Mouse (Mus musculus): ENCODE results near the gene Mtmr10. TPM values are rescaled to one million over a fixed set of nuclear protein-coding genes. Genes with fewer than 3 reads are reported as not detected.

The Mtmr10 gene
- 10 to 100 TPM in 1 of 2 experiments, 1 to 10 TPM in 1; 9.6 to 12.6 TPM for polyA plus RNA-seq (2017; shearing (Covaris generic))

DNA sequence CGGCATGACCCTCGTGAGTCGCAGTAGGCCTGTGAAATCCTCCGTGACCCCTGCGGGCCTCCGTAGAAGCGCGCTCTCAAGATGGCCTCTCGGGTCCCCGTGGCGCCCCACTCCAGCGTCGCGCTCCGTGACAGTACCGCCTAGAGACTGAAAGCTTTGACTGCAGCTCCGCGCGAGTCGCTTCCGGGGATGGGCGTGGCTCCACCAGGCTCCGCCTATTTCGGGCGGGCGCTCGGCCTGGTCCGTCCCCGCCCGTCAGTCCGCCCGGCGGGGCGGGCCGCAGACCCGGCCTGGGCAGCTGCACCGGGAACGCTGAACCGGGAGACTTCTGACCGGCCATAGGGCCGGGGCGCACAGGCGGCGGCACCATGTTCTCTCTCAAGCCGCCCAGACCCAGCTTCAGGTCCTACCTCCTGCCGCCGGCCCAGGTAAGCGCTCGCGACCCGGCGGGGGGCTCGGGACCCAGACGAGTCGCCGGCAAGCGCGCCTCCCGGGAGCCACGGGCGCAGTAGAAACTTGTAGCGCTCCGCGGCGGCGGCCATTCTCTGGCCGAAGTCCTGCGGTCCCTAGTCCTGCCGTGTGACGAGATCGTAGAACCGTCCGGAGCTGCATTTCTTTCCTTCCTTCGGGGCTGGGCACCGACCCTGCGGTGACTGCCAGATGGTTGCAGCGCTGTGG is at the start of gene Mtmr10:
Gene Mtmr10, plus strand, starts transcription at position 240 of the 678 bp plus-strand sequence.

DNA sequence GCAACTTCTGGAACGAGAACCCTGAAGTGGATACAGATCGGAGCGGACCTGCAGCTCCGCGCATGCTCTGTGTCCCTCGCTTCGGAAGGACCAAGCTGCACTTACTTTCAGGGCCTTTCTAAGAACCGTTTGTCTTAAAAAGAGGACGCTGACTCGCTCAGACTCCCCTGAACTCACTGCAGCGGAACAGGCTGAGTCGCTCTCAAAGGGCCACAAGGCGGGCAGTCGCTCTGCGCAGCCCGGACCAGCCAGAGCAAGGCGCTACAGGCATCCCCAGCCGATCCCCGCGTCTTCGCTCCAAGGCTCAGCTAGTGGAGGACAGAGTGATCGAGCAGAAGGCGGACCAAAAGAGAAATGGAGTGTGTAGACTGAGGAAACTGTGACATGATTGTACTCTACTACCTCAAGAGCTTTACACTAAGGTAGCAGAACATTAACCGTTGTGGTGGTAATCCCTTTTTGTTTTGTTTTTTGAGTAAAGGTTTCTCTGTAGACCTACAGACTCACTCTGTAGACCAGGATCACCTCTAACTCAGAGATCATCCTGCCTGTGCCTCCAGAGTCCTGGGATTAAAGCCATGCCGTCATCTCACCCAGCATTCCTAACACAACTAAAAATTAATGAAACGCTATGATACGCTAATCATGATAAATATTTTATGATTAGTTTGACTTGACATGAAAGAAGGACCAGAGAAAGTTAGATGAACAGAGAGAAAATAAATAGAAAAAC is 86.5 kb downstream of the Mtmr10 start, which contains the start of gene Fan1:
Gene Fan1, minus strand, starts transcription at position 266 of the 733 bp plus-strand sequence.

Other genes with a start within 250 kb of the Mtmr10 start
- 1 to 10 TPM; 3.2 to 3.9 TPM for gene Trpm1, start 133.8 kb upstream of the Mtmr10 start, polyA plus RNA-seq (2017; shearing (Covaris generic))
- gene Fan1, start 86.4 kb downstream of the Mtmr10 start, polyA plus RNA-seq (2017; shearing (Covaris generic)), result 1 to 10 TPM; 8.4 to 9.7 TPM
- gene Mphosph10, start 104.6 kb downstream of the Mtmr10 start, polyA plus RNA-seq (2017; shearing (Covaris generic)), result 10 to 100 TPM; 41.8 to 50.7 TPM
- 10 to 100 TPM; 16.9 to 22.8 TPM for gene Mcee, start 105.0 kb downstream of the Mtmr10 start, polyA plus RNA-seq (2017; shearing (Covaris generic))
- gene Apba2, start 214.1 kb downstream of the Mtmr10 start, polyA plus RNA-seq (2017; shearing (Covaris generic)), result not detected

All from inflammation-experienced regulatory T-cells (primary cell).